Mouse (Mus musculus): ENCODE measurements around the gene Ms4a4b.
"Not testable (repeated sequence)": the region's sequence is repeated elsewhere in the genome, so short reads cannot be mapped to it uniquely, and the experiment has no call there.

Ms4a4b gene

DNA sequence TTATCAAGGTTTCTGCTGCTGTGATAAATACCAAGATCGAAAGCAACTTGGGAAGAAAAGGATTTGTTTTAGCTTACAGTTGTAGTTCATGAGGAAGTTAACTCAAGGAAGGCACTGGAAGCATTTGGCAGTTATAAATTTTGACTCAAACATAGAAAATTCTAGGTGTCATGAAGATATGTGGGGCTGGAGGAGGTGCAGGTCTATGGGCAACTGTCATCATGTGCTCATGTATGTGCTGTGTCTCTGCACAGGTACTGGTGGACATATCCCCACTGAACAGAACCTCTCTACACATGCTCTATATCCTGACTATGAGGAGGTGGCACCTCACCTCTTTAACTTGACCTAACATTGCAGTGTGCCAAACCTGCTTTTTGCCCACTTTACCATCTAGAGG, 43.2 kb downstream of the Ms4a4b start:
- no peak for DNase-seq (ENCODE audit: low read depth, low spot score)

DNA sequence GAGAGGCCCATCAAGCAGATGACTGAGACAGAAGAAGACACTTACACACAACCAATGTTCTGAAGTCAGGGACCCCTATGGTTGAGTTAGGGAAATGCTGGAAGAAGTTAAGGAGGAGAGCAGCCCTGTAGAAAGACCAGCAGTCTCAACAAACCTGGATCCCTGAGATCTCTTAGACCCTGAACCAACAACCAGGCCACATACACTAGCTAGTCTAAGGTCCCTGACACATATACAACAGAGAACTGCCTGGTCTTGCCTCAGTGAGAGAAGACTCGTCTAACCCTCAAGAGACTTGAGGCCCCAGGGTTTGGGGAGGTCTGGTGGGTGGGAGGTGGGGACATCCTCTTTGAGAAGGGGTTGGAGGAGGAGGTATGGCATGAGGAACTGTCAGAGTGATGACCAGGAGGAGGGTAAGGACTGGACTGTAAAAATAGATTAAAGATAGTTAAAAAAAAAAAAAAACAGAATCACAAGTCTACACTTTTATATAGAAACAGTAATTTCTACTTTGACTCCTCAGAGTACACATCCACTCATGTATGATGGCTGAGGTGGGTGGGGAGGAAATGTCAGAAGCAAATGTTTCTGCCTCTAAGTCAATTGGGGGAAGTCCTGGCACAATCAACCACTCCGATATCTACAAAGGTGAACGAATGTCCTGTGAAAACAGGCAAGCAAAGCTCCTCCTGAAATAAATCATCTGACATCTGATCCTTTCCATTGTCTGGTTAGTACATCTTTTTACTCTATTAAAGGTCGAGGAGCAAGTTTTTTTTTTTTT, 48.2 kb downstream of the Ms4a4b start:
- DNase-seq (ENCODE audit: low read depth, low spot score), result no peak

DNA sequence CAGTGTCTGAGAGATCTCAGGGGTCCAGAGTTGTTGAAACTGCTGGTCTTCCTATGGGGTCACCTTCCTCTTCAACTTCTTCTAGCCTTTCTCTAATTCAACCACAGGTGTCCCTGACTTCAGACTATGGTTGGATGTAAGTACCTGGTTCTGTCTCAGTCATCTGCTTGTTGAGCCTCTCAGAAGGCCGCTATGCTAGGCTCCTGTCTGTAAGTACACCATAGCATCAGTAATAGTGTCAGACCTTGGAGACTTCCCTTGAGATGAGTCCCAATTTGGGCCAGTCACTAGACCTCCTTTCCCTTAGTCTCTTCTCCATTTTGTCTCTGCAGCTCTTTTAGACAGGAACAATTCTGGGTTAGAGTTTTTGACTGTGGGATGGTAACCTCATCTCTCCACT, 49.3 kb downstream of the Ms4a4b start:
- DNase-seq (ENCODE audit: low read depth, low spot score), result no peak

DNA sequence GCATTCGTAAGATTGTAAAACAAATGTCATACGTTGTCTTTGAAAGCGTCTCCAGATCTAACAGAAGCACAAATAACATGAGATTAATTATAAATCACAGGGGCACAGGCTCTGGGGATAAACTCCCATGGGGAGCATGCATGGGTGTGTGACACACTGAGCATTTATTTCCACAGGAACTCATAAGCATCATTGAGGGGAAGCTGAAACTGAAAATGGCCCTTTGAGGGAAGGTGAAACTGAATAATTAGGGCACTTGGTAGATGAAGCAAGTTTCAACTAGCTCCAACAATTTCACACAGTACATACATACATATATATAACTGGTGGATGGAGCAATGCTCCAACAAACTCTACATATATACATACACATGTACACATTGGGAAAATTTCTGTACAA, 51.2 kb downstream of the Ms4a4b start:
- no peak for DNase-seq (ENCODE audit: low read depth, low spot score)

DNA sequence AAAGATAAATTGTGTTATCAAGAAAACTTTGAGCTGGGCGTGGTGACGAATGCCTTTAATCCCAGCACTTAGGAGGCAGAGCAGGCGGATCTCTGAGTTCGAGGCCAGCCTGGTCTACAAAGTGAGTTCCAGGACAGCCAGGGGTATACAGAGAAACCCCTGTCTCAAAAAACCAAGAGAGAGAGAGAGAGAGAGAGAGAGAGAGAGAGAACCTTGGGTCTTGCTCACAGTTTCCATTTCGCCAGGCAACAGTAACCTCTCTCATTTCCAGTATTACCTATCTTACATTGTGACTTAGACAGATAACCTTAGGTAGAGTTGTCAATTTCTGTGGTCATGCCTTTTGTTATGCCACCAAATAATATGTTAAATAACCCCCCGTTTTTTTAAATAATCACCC, 53.0 kb downstream of the Ms4a4b start:
- no peak for DNase-seq (ENCODE audit: low read depth, low spot score)

DNA sequence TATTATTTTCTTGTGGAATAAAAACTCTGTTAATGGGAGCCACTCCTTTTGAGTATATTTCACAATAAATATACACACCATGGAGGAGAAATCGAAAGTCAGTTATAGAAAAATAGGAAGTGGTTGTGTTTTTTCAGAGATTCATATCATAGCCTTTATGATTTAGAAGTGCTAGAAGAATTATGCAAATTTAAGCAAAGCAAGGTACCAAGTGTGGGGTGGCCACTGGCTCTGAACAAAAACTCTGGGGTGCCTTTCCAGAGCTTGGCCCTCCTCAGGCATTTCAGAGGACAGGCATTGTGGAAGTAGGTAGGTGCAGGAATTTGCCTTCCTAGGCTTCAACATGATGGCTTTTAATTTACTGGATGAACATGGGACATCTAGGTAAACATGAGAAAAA, 53.9 kb downstream of the Ms4a4b start:
- DNase-seq (ENCODE audit: low read depth, low spot score), result not testable (repeated sequence)

DNA sequence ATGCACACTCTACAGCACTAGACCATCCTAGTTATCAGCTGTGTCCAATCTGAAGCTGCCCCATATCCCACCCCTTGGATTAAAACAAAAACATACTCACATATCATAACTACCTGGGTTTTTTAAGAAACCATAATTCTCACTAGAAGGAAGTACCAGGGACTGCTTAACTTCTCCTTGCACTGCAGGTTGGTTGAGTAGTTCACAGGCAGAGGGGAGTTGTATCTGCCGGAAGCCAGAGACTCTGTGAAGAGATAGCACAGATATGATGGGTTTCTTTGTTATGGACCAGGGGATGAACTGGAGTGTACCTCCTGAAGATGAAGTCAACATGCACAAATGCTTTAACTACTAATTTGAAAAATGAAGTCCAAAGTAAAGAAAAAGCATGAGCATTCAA, 57.4 kb downstream of the Ms4a4b start:
- DNase-seq (ENCODE audit: low read depth, low spot score), result no peak

DNA sequence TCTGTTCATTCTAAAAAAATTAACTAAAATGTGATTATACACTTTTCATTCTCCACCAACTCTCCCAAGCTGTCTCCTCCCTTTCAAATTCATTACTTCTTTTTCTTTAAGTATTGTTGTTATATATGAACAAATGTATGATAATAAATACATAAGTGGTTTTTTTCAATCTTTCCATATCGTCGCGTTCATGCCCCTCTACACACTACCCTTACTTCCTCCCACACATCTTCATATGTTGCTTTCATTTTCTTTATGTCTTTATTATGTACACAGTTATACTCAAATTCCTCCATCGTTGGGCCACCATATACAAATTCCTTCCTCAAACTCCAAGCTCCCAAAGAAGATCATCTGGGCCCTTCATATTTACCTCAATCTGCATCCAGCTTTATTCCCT, 58.0 kb downstream of the Ms4a4b start:
- DNase-seq (ENCODE audit: low read depth, low spot score), result no peak

DNA sequence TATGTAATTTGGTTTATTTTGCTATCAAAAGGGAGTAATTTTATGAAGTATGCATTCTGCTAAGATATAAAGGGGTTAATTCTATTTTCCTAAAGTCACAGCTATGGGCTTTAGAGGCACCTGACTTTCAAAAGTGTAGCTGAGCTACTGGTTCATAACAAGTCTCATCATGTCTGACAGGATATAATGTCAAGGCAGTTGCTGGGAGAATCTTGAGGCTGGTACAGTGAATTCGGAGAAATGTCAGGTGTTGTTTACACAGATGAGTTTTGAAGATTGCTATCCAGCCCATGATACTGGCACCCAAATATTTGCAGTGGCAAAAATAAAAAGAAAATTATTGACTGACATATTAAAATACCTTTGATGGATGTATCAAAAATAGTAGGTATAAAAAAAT, 61.5 kb downstream of the Ms4a4b start:
- DNase-seq (ENCODE audit: low read depth, low spot score), result no peak

DNA sequence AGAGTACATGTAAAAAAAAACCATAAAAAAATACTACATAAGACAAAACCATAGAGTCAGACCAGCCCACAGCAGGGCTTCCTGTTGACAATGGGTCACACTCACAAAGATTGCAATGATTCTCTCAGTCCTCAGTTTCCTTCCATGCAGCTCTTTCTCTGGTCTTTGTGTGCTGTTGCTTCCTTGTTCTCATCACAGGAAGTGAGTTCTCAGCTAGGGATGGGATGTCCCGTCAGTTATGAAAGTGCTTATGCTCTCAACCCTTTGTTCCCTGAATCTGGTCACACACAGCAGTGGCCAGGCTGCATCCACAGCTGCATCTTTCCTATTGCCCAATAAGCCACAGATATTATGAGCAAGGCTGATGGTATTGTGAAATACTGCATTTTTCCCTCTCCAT, 70.1 kb downstream of the Ms4a4b start:
- DNase-seq (ENCODE audit: low read depth, low spot score), result no peak

DNA sequence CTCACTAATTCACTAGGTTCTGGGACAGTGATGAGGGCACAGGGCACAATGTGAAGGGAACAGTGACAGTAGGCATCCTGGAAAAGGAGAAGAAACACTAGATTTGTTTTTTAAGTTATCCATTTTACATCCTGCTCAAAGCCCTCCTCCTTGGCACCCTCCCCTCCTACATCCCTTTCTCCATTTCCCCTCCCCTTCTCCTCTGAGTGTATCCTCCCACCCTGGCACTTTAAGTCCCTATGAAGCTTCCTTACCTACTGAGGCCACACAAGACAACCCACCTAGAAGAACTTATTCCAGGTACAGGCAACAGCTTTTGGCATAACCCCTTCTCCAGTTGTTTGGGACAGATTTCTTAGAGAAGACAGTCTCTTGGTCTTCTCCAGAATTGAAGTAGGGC, 72.9 kb downstream of the Ms4a4b start, which contains the start of gene Ms4a6b:
Ms4a6b (plus strand) TSS at position 267 of the 400 bp plus-strand sequence.
- no peak for DNase-seq (ENCODE audit: low read depth, low spot score)
